Mouse (Mus musculus) cortical plate, adult 2 months (tissue): Measurements from ENCODE around the gene Zbtb45.

Experiments used
- CTCF ChIP-seq: fragments of 200-500 bp; IDR thresholded peaks from 2 replicates; pipeline ENCODE4 v1.5.1; 2011; ENCODE audit warnings: mild to moderate bottlenecking, control low read depth, low read length; ENCODE audit not compliant: insufficient read depth; ENCODE audit errors: extremely low read depth
- POLR2A ChIP-seq: fragments of 200-500 bp; IDR thresholded peaks from 2 replicates; pipeline ENCODE4 v1.6.1; 2011; ENCODE audit warnings: mild to moderate bottlenecking, low read length, control low read depth; ENCODE audit not compliant: insufficient read depth; ENCODE audit errors: extremely low read depth

GRCm38 (mm10) chr7:12997230-12997629 lies 12.6 kb downstream of the Zbtb45 start:
- TF ChIP-seq POLR2A (no peak), CTCF (no peak)
